Mouse (Mus musculus) embryonic facial prominence, embryonic 15.5 days (tissue): ENCODE measurements at regions not wholly inside any gene's neighbourhood (a gene's known extent, or its start where the extent isn't known, plus 50 kb on each side); places are given as distances from the start of the nearest gene placed in this dataset. TPM values are rescaled to one million over a fixed set of nuclear protein-coding genes. Genes with fewer than 3 reads are reported as not detected.

ENCODE experiments used
- microRNA-seq: library from miRNA; unstranded; fragments of <30 nt; microRNA quantifications from one replicate; pipeline ENCODE4, GENCODE M21; 2016; ENCODE audit warnings: borderline number of aligned reads

Small RNA genes lying in the stretch of these regions (microRNA-seq; reads per million reads assigned to microRNA genes)
- gene Mir7214 (not detected), gene Mir7216 (not detected), gene Mir7217 (not detected), gene Mir7218 (not detected)
